Mouse (Mus musculus) gastrocnemius, adult 2 months (tissue): ENCODE results near the gene Chat. TPM values are rescaled to one million over a fixed set of nuclear protein-coding genes. Genes with fewer than 3 reads are reported as not detected.

Experiments used
- DNase-seq: peaks from one replicate; pipeline ENCODE4 v3.0.0; 2022
- H3K27ac ChIP-seq: fragments of 200-600 bp; 2 replicates; pipeline ENCODE4 v1.8.1; 2022; ENCODE audit warnings: mild to moderate bottlenecking
- H3K4me3 ChIP-seq: fragments of 200-600 bp; 2 replicates; pipeline ENCODE4 v1.8.1; 2022; ENCODE audit warnings: mild to moderate bottlenecking, moderate library complexity
- CTCF ChIP-seq: fragments of 200-600 bp; IDR thresholded peaks from 2 replicates; pipeline ENCODE4 v1.8.1; 2022; ENCODE audit warnings: antibody characterized with exemption, mild to moderate bottlenecking, moderate library complexity
- intact Hi-C: fragments of 180-260 bp; cut with DNase I; formaldehyde crosslinking; loops from one replicate; pipeline ENCODE4 v1.15.1; 2025
- total RNA-seq, 2 experiments: library from RNA; stranded (reverse); gene quantifications; 2 replicates each; pipeline ENCODE4 v1.2.3; 2021

The Chat gene
- total RNA-seq, 2 experiments from 2014 or later = not detected

DNA sequence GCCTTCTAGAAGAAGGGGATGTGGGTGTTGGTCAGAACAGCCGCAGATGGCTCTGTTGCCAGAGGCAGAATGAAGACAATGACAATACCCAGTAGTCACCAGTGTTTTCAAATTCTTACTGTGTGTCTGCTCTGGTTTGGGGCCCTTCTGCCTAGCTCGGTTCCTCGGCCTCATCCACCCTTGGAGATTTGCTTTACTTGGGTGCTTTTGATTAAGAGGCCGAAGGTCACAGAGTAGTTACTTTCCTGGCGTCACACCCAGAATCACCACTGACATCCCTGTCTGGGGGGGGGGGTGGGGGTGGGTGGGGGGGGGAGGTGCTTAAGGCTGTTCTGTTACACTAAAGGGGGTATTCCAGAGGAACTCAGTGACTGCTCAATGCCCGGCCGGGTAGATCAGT lies 101.4 kb downstream of the Chat start:
- intact Hi-C loops = no loop called here
- Histone ChIP-seq H3K4me3 (no peak overlapping the region), H3K27ac (no peak overlapping the region)
- no peak for DNase-seq
- TF ChIP-seq CTCF = no peak

Other genes with a start within 250 kb of the Chat start
- under 1 TPM; 0.48 to 0.61 TPM for gene Ogdhl, start 144.0 kb downstream of the Chat start, total RNA-seq
- gene 1700024G13Rik, start 77.6 kb downstream of the Chat start, total RNA-seq = not detected
- not detected for gene Slc18a3, start 1.1 kb downstream of the Chat start, total RNA-seq
- gene Ercc6, start 47.5 kb upstream of the Chat start, total RNA-seq = 1 to 10 TPM; 4.4 to 4.5 TPM
- gene Prrxl1, start 133.4 kb upstream of the Chat start, total RNA-seq = not detected
- gene 3425401B19Rik, start 219.3 kb upstream of the Chat start, total RNA-seq = 100 to 1,000 TPM; 264 to 326 TPM